Mouse (Mus musculus) gastrocnemius, adult 8-10 months (tissue): ENCODE data around the gene B3gnt6. TPM values are rescaled to one million over a fixed set of nuclear protein-coding genes. Genes with fewer than 3 reads are reported as not detected.
A peak's percentile ranks its signal among the peaks of the same experiment; 100 is the strongest.

Experiments used
- DNase-seq, 2 experiments: peaks; one replicate each; pipeline ENCODE4 v3.0.0; 2022; ENCODE audit warnings: low spot score in 2 of 2
- total RNA-seq, 4 experiments: library from RNA; stranded (reverse); gene quantifications; 2 replicates each; pipeline ENCODE4 v1.2.4; 2022

The B3gnt6 gene
- total RNA-seq, 4 experiments from 2014 or later: not detected

GRCm38 (mm10) chr7:98177071-98177485 is 22.2 kb downstream of the B3gnt6 start:
- no peak for DNase-seq

GRCm38 (mm10) chr7:98176322-98177070 is 22.8 kb downstream of the B3gnt6 start:
- DNase-seq: no peak

- no peak for DNase-seq
Observed at GRCm38 (mm10) chr7:98174883-98175755, 24.2 kb downstream of the B3gnt6 start.

GRCm38 (mm10) chr7:98173408-98173807 is 25.9 kb downstream of the B3gnt6 start:
- no peak for DNase-seq

GRCm38 (mm10) chr7:98172661-98173060 is 26.6 kb downstream of the B3gnt6 start:
- DNase-seq: no peak

- DNase-seq: peak; percentile 59 to 72
Observed at GRCm38 (mm10) chr7:98171141-98172073, 27.9 kb downstream of the B3gnt6 start.

- DNase-seq: no peak
Observed at GRCm38 (mm10) chr7:98164999-98165528, 34.2 kb downstream of the B3gnt6 start.

- no peak for DNase-seq
Observed at GRCm38 (mm10) chr7:98164382-98164998, 34.8 kb downstream of the B3gnt6 start.

- DNase-seq: no peak
Observed at GRCm38 (mm10) chr7:98163700-98164099, 35.6 kb downstream of the B3gnt6 start.

GRCm38 (mm10) chr7:98162239-98162638 is 37.0 kb downstream of the B3gnt6 start:
- no peak for DNase-seq

- no peak for DNase-seq
Observed at GRCm38 (mm10) chr7:98160041-98160740, 39.1 kb downstream of the B3gnt6 start.

- no peak for DNase-seq
Observed at GRCm38 (mm10) chr7:98158481-98158880, 40.8 kb downstream of the B3gnt6 start.

GRCm38 (mm10) chr7:98157636-98158332 is 41.5 kb downstream of the B3gnt6 start:
- DNase-seq: no peak

- DNase-seq: no peak
Observed at GRCm38 (mm10) chr7:98156280-98156665, 43.0 kb downstream of the B3gnt6 start.

- DNase-seq: peak in 1 of 2 experiments; percentile 37
Observed at GRCm38 (mm10) chr7:98155546-98156279, 43.6 kb downstream of the B3gnt6 start.

GRCm38 (mm10) chr7:98153892-98154291 is 45.4 kb downstream of the B3gnt6 start:
- DNase-seq: no peak

- no peak for DNase-seq
Observed at GRCm38 (mm10) chr7:98153345-98153744, 45.9 kb downstream of the B3gnt6 start.

GRCm38 (mm10) chr7:98152400-98152799 is 46.9 kb downstream of the B3gnt6 start:
- peak in 1 of 2 experiments; percentile 20 for DNase-seq

GRCm38 (mm10) chr7:98150525-98150924 is 48.8 kb downstream of the B3gnt6 start:
- no peak for DNase-seq
